Mouse (Mus musculus) liver, adult (tissue): ENCODE data around the gene Nrxn2.

Experiments used
- GATA4 ChIP-seq: IDR thresholded peaks from 2 replicates; pipeline ENCODE4 v1.6.1; 2014; ENCODE audit warnings: mild to moderate bottlenecking, low read length; ENCODE audit not compliant: insufficient replicate concordance

The Nrxn2 gene

GRCm38 (mm10) chr19:6419805-6420310 is 1.3 kb downstream of the Nrxn2 start:
- no peak for TF ChIP-seq GATA4

GRCm38 (mm10) chr19:6420481-6421210 is 2.1 kb downstream of the Nrxn2 start:
- no peak for TF ChIP-seq GATA4

- no peak for TF ChIP-seq GATA4
These were observed 2.7 kb downstream of the Nrxn2 start for GRCm38 (mm10) chr19:6421211-6421590.

GRCm38 (mm10) chr19:6422014-6422413 is 3.5 kb downstream of the Nrxn2 start:
- no peak for TF ChIP-seq GATA4

- no peak for TF ChIP-seq GATA4
These were observed 4.7 kb downstream of the Nrxn2 start for GRCm38 (mm10) chr19:6423241-6423640.

- no peak for TF ChIP-seq GATA4
These were observed 5.8 kb downstream of the Nrxn2 start for GRCm38 (mm10) chr19:6424137-6424881.

GRCm38 (mm10) chr19:6425595-6425994 is 7.1 kb downstream of the Nrxn2 start:
- no peak for TF ChIP-seq GATA4

- no peak for TF ChIP-seq GATA4
These were observed 8.4 kb downstream of the Nrxn2 start for GRCm38 (mm10) chr19:6426703-6427500.

GRCm38 (mm10) chr19:6427653-6428434 is 9.3 kb downstream of the Nrxn2 start:
- TF ChIP-seq GATA4, result no peak

GRCm38 (mm10) chr19:6428501-6429200 is 10.1 kb downstream of the Nrxn2 start:
- no peak for TF ChIP-seq GATA4

GRCm38 (mm10) chr19:6443016-6443415 is 24.5 kb downstream of the Nrxn2 start:
- no peak for TF ChIP-seq GATA4

GRCm38 (mm10) chr19:6445761-6446423 is 27.4 kb downstream of the Nrxn2 start:
- no peak for TF ChIP-seq GATA4

GRCm38 (mm10) chr19:6446736-6447437 is 28.4 kb downstream of the Nrxn2 start:
- TF ChIP-seq GATA4, result no peak
